Mouse (Mus musculus) lung, postnatal 25 days (tissue): ENCODE measurements around the gene Nadk2.

Experiments
- DNase-seq: peaks from one replicate; pipeline ENCODE4 v3.0.0; 2022; ENCODE audit warnings: low spot score

The Nadk2 gene

GRCm38 (mm10) chr15:9131499-9131888 lies 60.4 kb downstream of the Nadk2 start:
- DNase-seq, result no peak

- no peak for DNase-seq
Measured at GRCm38 (mm10) chr15:9132693-9133443, 61.8 kb downstream of the Nadk2 start.

- DNase-seq, result no peak
Measured at GRCm38 (mm10) chr15:9134891-9135507, 63.9 kb downstream of the Nadk2 start.

GRCm38 (mm10) chr15:9139447-9139846 lies 68.4 kb downstream of the Nadk2 start:
- DNase-seq, result no peak

- peak; percentile 98 for DNase-seq
Measured at GRCm38 (mm10) chr15:9140252-9140680, 69.2 kb downstream of the Nadk2 start, which contains the start of gene Lmbrd2. TSS of gene Lmbrd2 (plus strand) at chr15:9140550.

GRCm38 (mm10) chr15:9140684-9141171 lies 69.7 kb downstream of the Nadk2 start:
- DNase-seq, result peak; percentile 50

- DNase-seq, result no peak
Measured at GRCm38 (mm10) chr15:9155325-9155724, 84.3 kb downstream of the Nadk2 start, which contains the start of gene Skp2. TSS of gene Skp2 (minus strand) at chr15:9155425.
